Mouse (Mus musculus): ENCODE results near the gene Ube2n. TPM values are rescaled to one million over a fixed set of nuclear protein-coding genes. Genes with fewer than 3 reads are reported as not detected.
"Not testable (repeated sequence)": the region's sequence is repeated elsewhere in the genome, so short reads cannot be mapped to it uniquely, and the experiment has no call there.

The Ube2n gene
- total RNA-seq, 1 experiment from 2014 or later, result 131 TPM

- DNase-seq, result no peak
These were observed 10.9 kb downstream of the Ube2n start for GRCm38 (mm10) chr10:95525871-95526270.

- no peak for DNase-seq
These were observed 11.7 kb downstream of the Ube2n start for GRCm38 (mm10) chr10:95526495-95527122.

- DNase-seq, result no peak
These were observed 15.7 kb downstream of the Ube2n start for GRCm38 (mm10) chr10:95530551-95531121.

- no peak for DNase-seq
These were observed 18.0 kb downstream of the Ube2n start for GRCm38 (mm10) chr10:95532916-95533315.

- DNase-seq, result peak; percentile 34
These were observed 18.4 kb downstream of the Ube2n start for GRCm38 (mm10) chr10:95533382-95533781.

GRCm38 (mm10) chr10:95535399-95536221 is 20.7 kb downstream of the Ube2n start:
- DNase-seq, result no peak

GRCm38 (mm10) chr10:95536222-95536541 is 21.2 kb downstream of the Ube2n start:
- no peak for DNase-seq

- DNase-seq, result no peak
These were observed 24.3 kb downstream of the Ube2n start for GRCm38 (mm10) chr10:95539260-95539659.

GRCm38 (mm10) chr10:95539841-95540240 is 24.9 kb downstream of the Ube2n start:
- DNase-seq, result no peak

- DNase-seq, result no peak
These were observed 28.0 kb downstream of the Ube2n start for GRCm38 (mm10) chr10:95542916-95543315.

- DNase-seq, result no peak
These were observed 28.4 kb downstream of the Ube2n start for GRCm38 (mm10) chr10:95543377-95543776.

GRCm38 (mm10) chr10:95544004-95544403 is 29.1 kb downstream of the Ube2n start:
- DNase-seq, result no peak

GRCm38 (mm10) chr10:95544651-95545050 is 29.7 kb downstream of the Ube2n start:
- no peak for DNase-seq

GRCm38 (mm10) chr10:95545051-95545450 is 30.1 kb downstream of the Ube2n start:
- no peak for DNase-seq

GRCm38 (mm10) chr10:95546178-95546577 is 31.2 kb downstream of the Ube2n start:
- DNase-seq, result no peak

- no peak for DNase-seq
These were observed 33.3 kb downstream of the Ube2n start for GRCm38 (mm10) chr10:95548154-95548826.

GRCm38 (mm10) chr10:95549080-95549479 is 34.1 kb downstream of the Ube2n start:
- not testable (repeated sequence) for DNase-seq

- no peak for DNase-seq
These were observed 35.6 kb downstream of the Ube2n start for GRCm38 (mm10) chr10:95550506-95550905.

- no peak for DNase-seq
These were observed 36.8 kb downstream of the Ube2n start for GRCm38 (mm10) chr10:95551752-95552151.

- no peak for DNase-seq
These were observed 37.4 kb downstream of the Ube2n start for GRCm38 (mm10) chr10:95552326-95552725.

- DNase-seq, result no peak
These were observed 40.9 kb downstream of the Ube2n start for GRCm38 (mm10) chr10:95555866-95556265.

- no peak for DNase-seq
These were observed 42.4 kb downstream of the Ube2n start for GRCm38 (mm10) chr10:95557337-95557828.

GRCm38 (mm10) chr10:95559426-95559825 is 44.5 kb downstream of the Ube2n start:
- no peak for DNase-seq

All from adrenal gland, postnatal 25 days (tissue).